Mouse (Mus musculus): ENCODE results near the gene Cpn2. TPM values are rescaled to one million over a fixed set of nuclear protein-coding genes. Genes with fewer than 3 reads are reported as not detected.

The Cpn2 gene
- total and polyA plus RNA-seq, 2 experiments from 2014 or later: 0.19 to 1.2 TPM

DNA sequence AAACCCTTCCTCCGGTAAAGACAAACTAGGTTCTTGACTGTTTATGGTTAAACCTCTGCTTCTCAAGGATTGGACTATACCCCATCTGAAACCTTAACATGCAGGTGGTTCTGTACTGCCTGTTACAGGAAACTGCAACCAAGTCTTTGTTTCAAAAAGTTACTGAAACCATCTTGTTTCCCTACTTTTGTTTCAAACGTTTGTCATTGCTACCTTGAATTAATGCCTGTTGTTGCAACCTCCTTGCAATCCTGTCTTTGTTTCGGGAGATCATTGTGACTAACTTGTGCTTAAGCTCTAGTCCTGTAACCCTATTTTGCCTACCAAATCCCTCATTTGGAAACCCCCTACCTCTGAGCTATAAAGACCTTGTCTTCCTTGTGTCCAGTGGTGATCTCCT, 55.3 kb downstream of the Cpn2 start:
- 72% methylated on average over 3 of the region's 3 CpGs for WGBS
- Histone ChIP-seq H3K9me3 (replicated peaks; ENCODE audit: control insufficient read depth, low read length) (no peaks in the 10 kb centered on the region), H3K4me1 (ENCODE audit: control insufficient read depth, insufficient read depth) (no peaks in the 10 kb centered on the region), H3K9ac (replicated peaks; ENCODE audit: low read depth, low read length) (no peak overlapping the region), H3K4me2 (ENCODE audit: low read depth, low read length) (no peak overlapping the region), H3K27ac (ENCODE audit: low read depth) (no peak overlapping the region), H3K27me3 (ENCODE audit: control insufficient read depth, insufficient read depth, low read length) (0 out of 2 replicates have a peak, but pooled peaks cover 3% of the 10 kb centered on the region), H3K36me3 (replicated peaks; ENCODE audit: control insufficient read depth, insufficient read depth, low read length) (no peaks in the 10 kb centered on the region), H3K4me3 (ENCODE audit: low read depth, low read length) (no peak overlapping the region)
- no peak for TF ChIP-seq CTCF (IDR thresholded peaks at IDR 0.05; ENCODE audit: low read depth)
- TF ChIP-seq EP300 (IDR thresholded peaks at IDR 0.05; ENCODE audit: low read depth): no peak
- DNase-seq (ENCODE audit: low spot score): no peak
- no peak for ATAC-seq (ENCODE audit: insufficient read depth, low read depth)

DNA sequence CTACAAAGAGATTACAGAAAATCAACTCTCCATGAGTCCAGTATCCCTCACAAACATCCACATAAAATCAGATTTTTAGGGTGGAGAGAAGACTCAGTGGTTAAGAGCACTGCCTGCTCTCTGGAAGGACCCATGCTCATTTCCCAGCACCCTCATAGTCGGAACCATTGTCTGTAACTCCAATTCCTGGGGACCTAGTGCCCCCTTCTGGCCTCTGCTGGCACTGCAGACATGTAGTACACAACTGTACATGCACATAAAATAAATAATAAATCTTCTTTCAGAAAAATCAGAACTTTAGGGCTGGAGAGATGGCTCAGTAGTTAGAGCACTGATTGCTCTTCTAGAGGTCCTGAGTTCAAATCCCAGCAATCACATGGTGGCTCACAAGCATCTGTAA, 58.0 kb downstream of the Cpn2 start:
- Histone ChIP-seq H3K27ac (ENCODE audit: low read depth) (no peak overlapping the region), H3K4me3 (ENCODE audit: low read depth, low read length) (no peak overlapping the region), H3K4me1 (ENCODE audit: control insufficient read depth, insufficient read depth) (no peaks in the 10 kb centered on the region), H3K36me3 (replicated peaks; ENCODE audit: control insufficient read depth, insufficient read depth, low read length) (no peaks in the 10 kb centered on the region), H3K9me3 (replicated peaks; ENCODE audit: control insufficient read depth, low read length) (no peaks in the 10 kb centered on the region), H3K9ac (replicated peaks; ENCODE audit: low read depth, low read length) (no peak overlapping the region), H3K4me2 (ENCODE audit: low read depth, low read length) (no peak overlapping the region), H3K27me3 (ENCODE audit: control insufficient read depth, insufficient read depth, low read length) (peaks cover 5% of the 10 kb centered on the region; the same call in 1 of the 2 replicates)
- TF ChIP-seq CTCF (IDR thresholded peaks at IDR 0.05; ENCODE audit: low read depth) (no peak), EP300 (IDR thresholded peaks at IDR 0.05; ENCODE audit: low read depth) (no peak)
- DNase-seq (ENCODE audit: low spot score): no peak
- ATAC-seq (ENCODE audit: insufficient read depth, low read depth): no peak
- WGBS: 79% methylated on average over 1 of the region's 1 CpGs

DNA sequence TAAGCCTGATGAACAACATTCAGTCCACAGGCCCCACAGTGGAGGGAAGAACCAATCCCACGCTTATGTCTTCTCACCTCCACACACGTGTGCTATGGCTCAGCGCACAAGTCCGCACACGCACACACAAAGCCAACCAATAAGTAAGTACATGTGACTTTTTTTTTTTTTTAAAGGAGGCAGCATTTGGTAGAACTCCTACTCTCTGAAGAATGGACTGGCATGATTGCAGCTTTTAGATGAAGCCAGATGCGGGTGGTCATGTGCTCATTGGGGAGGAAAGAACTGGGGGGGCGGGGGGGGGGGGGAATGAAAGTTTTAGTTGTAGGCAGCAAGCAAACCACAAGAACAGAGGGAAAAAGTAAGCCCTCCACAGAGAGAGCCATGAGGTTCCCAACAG, 59.3 kb downstream of the Cpn2 start:
- no peaks in the 10 kb centered on the region for H3K9me3 ChIP-seq (replicated peaks; ENCODE audit: control insufficient read depth, low read length)
- H3K4me1 ChIP-seq (ENCODE audit: control insufficient read depth, insufficient read depth): no peaks in the 10 kb centered on the region
- H3K4me3 ChIP-seq (ENCODE audit: low read depth, low read length): no peak overlapping the region
- H3K4me2 ChIP-seq (ENCODE audit: low read depth, low read length): no peak overlapping the region
- ATAC-seq (ENCODE audit: insufficient read depth, low read depth) (no peak), DNase-seq (ENCODE audit: low spot score) (no peak)
- H3K36me3 ChIP-seq (replicated peaks; ENCODE audit: control insufficient read depth, insufficient read depth, low read length): no peaks in the 10 kb centered on the region
- peaks cover 5% of the 10 kb centered on the region; the same call in 1 of the 2 replicates for H3K27me3 ChIP-seq (ENCODE audit: control insufficient read depth, insufficient read depth, low read length)
- H3K9ac ChIP-seq (replicated peaks; ENCODE audit: low read depth, low read length): no peak overlapping the region
- no peak overlapping the region for H3K27ac ChIP-seq (ENCODE audit: low read depth)
- TF ChIP-seq CTCF (IDR thresholded peaks at IDR 0.05; ENCODE audit: low read depth) (no peak), EP300 (IDR thresholded peaks at IDR 0.05; ENCODE audit: low read depth) (no peak)
- 81% methylated on average over 7 of the region's 7 CpGs for WGBS

DNA sequence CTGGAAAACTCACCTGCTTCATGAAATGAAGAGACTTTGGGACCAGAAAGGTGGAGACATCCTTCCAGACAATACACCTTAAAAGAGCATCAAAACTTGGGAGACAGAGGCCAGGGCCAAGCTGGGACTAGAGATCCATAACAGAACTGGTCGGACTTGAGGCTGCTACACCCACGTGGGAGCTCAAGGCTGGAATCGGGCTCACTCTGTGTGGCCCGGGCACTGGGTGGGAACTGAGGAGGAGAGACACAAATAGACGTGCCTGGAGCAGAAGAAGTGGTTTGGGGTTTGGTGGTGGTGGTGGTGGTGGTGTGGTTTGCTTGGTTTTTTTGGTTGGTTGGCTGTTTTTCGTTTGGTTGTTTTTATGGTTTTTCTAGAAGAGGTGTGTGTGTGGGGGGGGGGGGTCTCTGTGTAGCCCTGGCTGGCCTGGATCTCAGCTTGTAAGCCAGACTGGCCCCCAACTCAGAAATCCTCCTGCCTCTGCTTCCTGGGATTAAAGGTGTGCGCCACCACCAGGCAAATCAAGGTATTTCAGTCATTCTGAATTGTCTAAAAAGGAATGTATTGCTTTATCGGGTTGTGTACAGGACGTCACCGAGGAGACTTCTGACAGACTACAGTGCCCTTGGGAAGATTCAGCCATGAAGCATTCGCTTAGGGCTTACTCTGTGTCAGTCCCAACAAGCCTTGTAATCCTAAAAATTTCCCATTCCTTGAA, 60.0 kb downstream of the Cpn2 start:
- Histone ChIP-seq H3K4me3 (ENCODE audit: low read depth, low read length) (no peak overlapping the region), H3K9me3 (replicated peaks; ENCODE audit: control insufficient read depth, low read length) (no peaks in the 10 kb centered on the region), H3K4me2 (ENCODE audit: low read depth, low read length) (no peak overlapping the region), H3K27me3 (ENCODE audit: control insufficient read depth, insufficient read depth, low read length) (peaks cover 5% of the 10 kb centered on the region; the same call in 1 of the 2 replicates), H3K9ac (replicated peaks; ENCODE audit: low read depth, low read length) (no peak overlapping the region), H3K27ac (ENCODE audit: low read depth) (no peak overlapping the region), H3K4me1 (ENCODE audit: control insufficient read depth, insufficient read depth) (no peaks in the 10 kb centered on the region), H3K36me3 (replicated peaks; ENCODE audit: control insufficient read depth, insufficient read depth, low read length) (no peaks in the 10 kb centered on the region)
- WGBS: 90% methylated on average over 11 of the region's 11 CpGs
- TF ChIP-seq EP300 (IDR thresholded peaks at IDR 0.05; ENCODE audit: low read depth): no peak
- TF ChIP-seq CTCF (IDR thresholded peaks at IDR 0.05; ENCODE audit: low read depth): no peak
- DNase-seq (ENCODE audit: low spot score) (no peak), ATAC-seq (ENCODE audit: insufficient read depth, low read depth) (no peak)

Other genes starting within 250 kb of the Cpn2 start
- 19.3 and 20.9 TPM in 2 replicates for gene Hes1, start 203.1 kb downstream of the Cpn2 start, total RNA-seq (2014; rRNA removed; ENCODE audit: low replicate concordance)
- gene Hes1, start 203.1 kb downstream of the Cpn2 start, polyA plus RNA-seq (2015; fragmentation: Nextera tagmentation; extraction: Ambion mirVana): 24.9 and 27.2 TPM in 2 replicates
- 0.04 TPM in 1 of 2 replicates, not detected in the other for gene Lrrc15, start 15.8 kb upstream of the Cpn2 start, total RNA-seq (2014; rRNA removed; ENCODE audit: low replicate concordance)
- 0.38 and 0.53 TPM in 2 replicates for gene Lrrc15, start 15.8 kb upstream of the Cpn2 start, polyA plus RNA-seq (2015; fragmentation: Nextera tagmentation; extraction: Ambion mirVana)
- gene Gp5, start 43.3 kb upstream of the Cpn2 start, total RNA-seq (2014; rRNA removed; ENCODE audit: low replicate concordance): 0.53 TPM in 1 of 2 replicates, not detected in the other
- gene Gp5, start 43.3 kb upstream of the Cpn2 start, polyA plus RNA-seq (2015; fragmentation: Nextera tagmentation; extraction: Ambion mirVana): 0.19 and 0.36 TPM in 2 replicates
- gene Atp13a3, start 138.5 kb upstream of the Cpn2 start, total RNA-seq (2014; rRNA removed; ENCODE audit: low replicate concordance): 27.1 and 34.4 TPM in 2 replicates
- gene Atp13a3, start 138.5 kb upstream of the Cpn2 start, polyA plus RNA-seq (2015; fragmentation: Nextera tagmentation; extraction: Ambion mirVana): 3.9 and 4.5 TPM in 2 replicates